Mouse (Mus musculus) intestine, embryonic 15.5 days (tissue): ENCODE results near the gene Dclre1c. TPM values are rescaled to one million over a fixed set of nuclear protein-coding genes. Genes with fewer than 3 reads are reported as not detected.
"Not testable (repeated sequence)": the region's sequence is repeated elsewhere in the genome, so short reads cannot be mapped to it uniquely, and the experiment has no call there.

Experiments used
- ATAC-seq: fragments of 200-750 bp; cut with Nextera tagmentation; 2 replicates; pipeline ENCODE4 v1.8.0; 2017; ENCODE audit warnings: moderate TSS enrichment, moderate library complexity
- H3K27ac ChIP-seq: fragments of 300-500 bp; sonication (generic); 2 replicates; pipeline ENCODE4 v1.5.1; 2015; ENCODE audit warnings: mild to moderate bottlenecking, inconsistent platforms
- H3K27me3 ChIP-seq: fragments of 300-500 bp; sonication (generic); replicated peaks from 2 replicates; pipeline ENCODE4 v1.6.1; 2015; ENCODE audit warnings: inconsistent platforms
- H3K36me3 ChIP-seq: fragments of 300-500 bp; sonication (generic); 2 replicates; pipeline ENCODE4 v1.6.1; 2015; ENCODE audit warnings: inconsistent platforms
- H3K4me1 ChIP-seq: fragments of 300-500 bp; sonication (generic); replicated peaks from 2 replicates; pipeline ENCODE4 v1.6.1; 2015; ENCODE audit warnings: inconsistent platforms
- H3K4me2 ChIP-seq: fragments of 300-500 bp; sonication (generic); replicated peaks from 2 replicates; pipeline ENCODE4 v1.6.1; 2015; ENCODE audit warnings: mild to moderate bottlenecking, inconsistent platforms
- H3K4me3 ChIP-seq: fragments of 300-500 bp; sonication (generic); replicated peaks from 2 replicates; pipeline ENCODE4 v1.5.1; 2015; ENCODE audit warnings: inconsistent platforms
- H3K9ac ChIP-seq: fragments of 300-500 bp; sonication (generic); 2 replicates; pipeline ENCODE4 v1.6.1; 2015; ENCODE audit warnings: inconsistent platforms
- H3K9me3 ChIP-seq: fragments of 300-500 bp; sonication (generic); 2 replicates; pipeline ENCODE4 v1.6.1; 2016; ENCODE audit warnings: inconsistent platforms
- whole genome bisulfite sequencing: fragments of 180-500 bp; shearing (Covaris S2); methylation state at CpG from one replicate; pipeline ENCODE4 v1.1.7; 2015; 5-methylcytosine and 5-hydroxymethylcytosine counted together
- polyA plus RNA-seq: library from polyadenylated mRNA; unstranded; fragments of >200 nt; fragmentation: Nextera tagmentation; extraction: Ambion mirVana; gene quantifications from 2 replicates; pipeline ENCODE4 v1.2.1, GENCODE M21; 2015

Dclre1c gene
- polyA plus RNA-seq = 6.2 and 6.3 TPM in 2 replicates

DNA sequence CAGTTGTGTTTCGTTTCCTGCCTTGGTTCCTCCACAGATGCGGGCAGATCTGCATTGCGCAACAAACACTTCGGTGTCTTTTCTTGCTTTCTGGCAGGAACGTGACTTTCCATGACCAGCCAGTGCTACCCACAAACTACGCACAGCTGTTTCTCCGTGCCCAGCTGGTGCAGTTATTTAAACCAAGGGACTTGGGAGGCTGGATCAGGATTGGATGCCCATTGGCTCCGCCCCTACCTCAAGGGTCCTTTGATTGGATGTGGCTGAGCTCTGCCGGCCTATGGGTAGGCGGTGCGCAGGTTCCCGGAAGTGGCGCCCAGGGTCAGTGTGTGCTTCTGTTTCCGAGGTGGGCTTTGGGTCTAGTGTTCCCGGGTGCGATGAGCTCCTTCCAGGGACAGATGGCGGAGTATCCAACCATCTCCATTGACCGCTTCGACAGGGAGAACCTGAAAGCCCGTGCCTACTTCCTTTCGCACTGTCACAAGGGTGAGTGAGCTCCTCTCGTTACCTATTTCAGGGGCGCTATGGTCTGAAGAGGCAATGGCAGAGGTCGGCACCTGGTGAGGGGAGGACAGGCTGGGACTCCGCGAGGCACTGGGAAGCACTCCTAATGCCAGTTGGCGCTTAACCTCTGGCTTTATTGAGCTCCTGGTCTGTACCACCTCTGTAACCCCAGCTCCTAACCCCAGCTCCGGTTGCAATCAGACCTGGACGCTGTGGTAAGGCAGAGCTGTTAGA is at the start of gene Dclre1c:
Gene Dclre1c (plus strand): TSS at position 291 of the 738 bp plus-strand sequence.
- no peaks in the 10 kb centered on the region for H3K27me3 ChIP-seq
- H3K27ac ChIP-seq = no peak within 1 kb of the TSS
- H3K4me2 ChIP-seq = peak within 1 kb of the TSS; percentile 90
- H3K4me3 ChIP-seq = peak within 1 kb of the TSS; percentile 68
- H3K9me3 ChIP-seq = no peaks in the 10 kb centered on the region
- under 1% methylated on average over 29 of the region's 29 CpGs for WGBS
- ATAC-seq = peak; percentile 99
- no peaks in the 10 kb centered on the region for H3K4me1 ChIP-seq
- H3K9ac ChIP-seq = peak within 1 kb of the TSS; percentile 65
- no peaks in the 10 kb centered on the region for H3K36me3 ChIP-seq

GRCm38 (mm10) chr2:3387105-3387860 is 36.6 kb upstream of the Dclre1c start:
- ATAC-seq = no peak
- Histone ChIP-seq H3K4me2 (no peak overlapping the region), H3K9me3 (no peaks in the 10 kb centered on the region), H3K27me3 (no peaks in the 10 kb centered on the region), H3K4me3 (no peak overlapping the region), H3K36me3 (no peaks in the 10 kb centered on the region), H3K27ac (no peak overlapping the region), H3K4me1 (no peaks in the 10 kb centered on the region), H3K9ac (no peak overlapping the region)
- 79% methylated on average over 6 of the region's 6 CpGs for WGBS

DNA sequence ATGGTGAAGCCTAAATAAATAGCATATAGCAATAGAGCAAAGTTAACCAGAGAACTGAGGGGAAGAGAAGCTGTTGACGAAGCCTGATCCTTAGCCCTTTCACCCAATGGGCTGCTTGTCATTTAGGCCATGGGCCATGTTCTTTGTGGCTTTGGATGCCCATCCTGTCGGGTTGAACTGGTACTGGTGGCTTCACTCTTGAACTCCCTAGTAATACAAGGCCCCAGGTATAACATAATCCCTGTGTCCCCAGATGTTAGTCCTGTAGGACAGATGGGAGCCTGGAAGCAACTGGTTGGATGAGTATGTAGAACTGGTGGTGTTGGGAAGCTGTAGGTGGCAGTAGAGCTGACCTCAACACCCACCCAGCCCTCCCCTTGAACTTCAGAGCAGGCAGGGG is 32.0 kb upstream of the Dclre1c start:
- no peak overlapping the region for H3K27ac ChIP-seq
- no peaks in the 10 kb centered on the region for H3K4me1 ChIP-seq
- ATAC-seq = no peak
- H3K9ac ChIP-seq = no peak overlapping the region
- H3K36me3 ChIP-seq = no peaks in the 10 kb centered on the region
- no peak overlapping the region for H3K4me3 ChIP-seq
- H3K4me2 ChIP-seq = no peak overlapping the region
- no peaks in the 10 kb centered on the region for H3K9me3 ChIP-seq
- H3K27me3 ChIP-seq = no peaks in the 10 kb centered on the region
- WGBS = 74% methylated on average over 2 of the region's 2 CpGs

GRCm38 (mm10) chr2:3397110-3397509 is 26.8 kb upstream of the Dclre1c start, which contains the start of gene Olah:
Gene Olah, minus strand, starts transcription at chr2:3397210.
- not testable (repeated sequence) for H3K36me3 ChIP-seq, H3K4me1 ChIP-seq, H3K27me3 ChIP-seq, H3K27ac ChIP-seq, H3K9ac ChIP-seq, H3K4me3 ChIP-seq, H3K9me3 ChIP-seq, ATAC-seq, H3K4me2 ChIP-seq
- 60% methylated on average over 10 of the region's 10 CpGs for WGBS

- no peak overlapping the region for H3K9ac ChIP-seq
- ATAC-seq = no peak
- 83% methylated on average over 4 of the region's 4 CpGs for WGBS
- no peaks in the 10 kb centered on the region for H3K9me3 ChIP-seq
- H3K27me3 ChIP-seq = no peaks in the 10 kb centered on the region
- H3K4me2 ChIP-seq = no peak overlapping the region
- H3K4me1 ChIP-seq = no peaks in the 10 kb centered on the region
- no peak overlapping the region for H3K4me3 ChIP-seq
- H3K36me3 ChIP-seq = no peaks in the 10 kb centered on the region
- no peak overlapping the region for H3K27ac ChIP-seq
Measured at GRCm38 (mm10) chr2:3405981-3406380, 17.9 kb upstream of the Dclre1c start.

GRCm38 (mm10) chr2:3407756-3408155 is 16.2 kb upstream of the Dclre1c start:
- ATAC-seq = no peak
- WGBS = 63% methylated on average over 7 of the region's 7 CpGs

GRCm38 (mm10) chr2:3414241-3414640 is 9.7 kb upstream of the Dclre1c start:
- Histone ChIP-seq H3K4me3 (no peak overlapping the region), H3K27me3 (no peaks in the 10 kb centered on the region), H3K9me3 (no peaks in the 10 kb centered on the region), H3K4me2 (no peak overlapping the region), H3K4me1 (no peaks in the 10 kb centered on the region), H3K36me3 (no peaks in the 10 kb centered on the region), H3K27ac (no peak overlapping the region), H3K9ac (no peak overlapping the region)
- no peak for ATAC-seq
- 45% methylated on average over 4 of the region's 4 CpGs for WGBS

More at GRCm38 (mm10) chr2:3407756-3408155, 16.2 kb upstream of the Dclre1c start:
- H3K4me2 ChIP-seq = no peak overlapping the region
- H3K36me3 ChIP-seq = no peaks in the 10 kb centered on the region
- H3K4me1 ChIP-seq = no peaks in the 10 kb centered on the region
- H3K9ac ChIP-seq = no peak overlapping the region
- H3K27me3 ChIP-seq = no peaks in the 10 kb centered on the region
- H3K9me3 ChIP-seq = no peaks in the 10 kb centered on the region
- no peak overlapping the region for H3K27ac ChIP-seq
- H3K4me3 ChIP-seq = no peak overlapping the region

GRCm38 (mm10) chr2:3415676-3416075 is 8.3 kb upstream of the Dclre1c start:
- Histone ChIP-seq H3K4me2 (no peak overlapping the region), H3K9me3 (no peaks in the 10 kb centered on the region), H3K4me1 (no peaks in the 10 kb centered on the region), H3K36me3 (no peaks in the 10 kb centered on the region), H3K9ac (no peak overlapping the region), H3K27ac (no peak overlapping the region), H3K27me3 (no peaks in the 10 kb centered on the region), H3K4me3 (no peak overlapping the region)
- 27% methylated on average over 1 of the region's 1 CpGs for WGBS
- ATAC-seq = no peak

DNA sequence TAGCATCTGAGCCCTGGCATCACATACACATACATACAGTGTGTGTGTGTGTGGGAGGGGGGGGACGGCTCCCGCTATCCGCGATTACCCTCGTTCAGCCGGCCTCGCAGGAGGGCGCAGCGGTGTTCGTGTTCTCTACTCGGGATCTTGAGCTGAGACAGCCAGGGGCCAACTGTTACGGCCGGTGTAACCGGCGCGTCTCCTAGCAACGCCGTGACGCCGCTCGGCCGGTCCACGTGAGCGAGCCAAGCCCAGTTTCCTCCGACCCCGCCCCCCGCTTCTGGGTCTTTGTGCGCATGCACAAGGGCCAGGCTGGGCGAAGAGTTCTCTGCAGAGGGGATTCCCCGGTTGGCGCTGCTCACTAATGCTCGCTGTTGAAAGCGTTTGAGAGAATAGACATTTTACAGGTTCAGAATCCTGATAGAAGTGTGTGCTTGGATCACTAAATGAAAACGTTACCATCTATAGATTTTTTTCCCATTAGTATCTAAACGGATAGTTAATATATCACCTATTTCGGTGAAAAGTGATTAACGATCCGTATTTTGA is 5.0 kb upstream of the Dclre1c start:
- peak; percentile 97 for ATAC-seq
- Histone ChIP-seq H3K9ac (0 out of 2 replicates have a peak overlapping the region, but pooled peaks have one; percentile 2), H3K36me3 (no peaks in the 10 kb centered on the region)

DNA sequence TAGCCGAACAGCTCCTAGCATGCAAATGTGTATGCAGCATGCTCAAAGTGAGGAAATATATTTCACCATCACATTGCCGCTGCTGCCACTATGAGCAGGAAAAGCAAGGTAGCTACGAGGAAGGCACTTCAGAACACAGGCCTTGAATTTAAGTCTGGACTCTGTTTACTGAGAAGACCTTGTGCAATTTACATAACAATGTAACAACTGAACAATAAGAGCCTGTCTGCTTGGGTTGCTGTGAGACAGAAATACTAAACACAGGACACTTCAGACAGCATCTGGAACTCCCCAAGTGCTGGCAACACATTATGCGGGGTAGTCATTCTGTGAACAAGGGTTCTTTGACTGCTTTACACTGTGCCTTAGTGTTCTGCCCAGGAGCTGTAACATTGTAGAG is 3.8 kb upstream of the Dclre1c start:
- Histone ChIP-seq H3K27me3 (no peaks in the 10 kb centered on the region), H3K9me3 (no peaks in the 10 kb centered on the region), H3K27ac (no peak overlapping the region), H3K4me2 (no peak overlapping the region), H3K4me1 (no peaks in the 10 kb centered on the region), H3K36me3 (no peaks in the 10 kb centered on the region), H3K4me3 (no peak overlapping the region), H3K9ac (no peak overlapping the region)
- no peak for ATAC-seq
- WGBS = 58% methylated on average over 4 of the region's 4 CpGs

More for the DNA sequence above, 5.0 kb upstream of the Dclre1c start:
- no peaks in the 10 kb centered on the region for H3K9me3 ChIP-seq
- under 1% methylated on average over 38 of the region's 38 CpGs for WGBS
- peak overlapping the region; percentile 47 for H3K4me3 ChIP-seq
- H3K27ac ChIP-seq = no peak overlapping the region
- H3K27me3 ChIP-seq = no peaks in the 10 kb centered on the region
- peak overlapping the region; percentile 71 for H3K4me2 ChIP-seq
- no peaks in the 10 kb centered on the region for H3K4me1 ChIP-seq

DNA sequence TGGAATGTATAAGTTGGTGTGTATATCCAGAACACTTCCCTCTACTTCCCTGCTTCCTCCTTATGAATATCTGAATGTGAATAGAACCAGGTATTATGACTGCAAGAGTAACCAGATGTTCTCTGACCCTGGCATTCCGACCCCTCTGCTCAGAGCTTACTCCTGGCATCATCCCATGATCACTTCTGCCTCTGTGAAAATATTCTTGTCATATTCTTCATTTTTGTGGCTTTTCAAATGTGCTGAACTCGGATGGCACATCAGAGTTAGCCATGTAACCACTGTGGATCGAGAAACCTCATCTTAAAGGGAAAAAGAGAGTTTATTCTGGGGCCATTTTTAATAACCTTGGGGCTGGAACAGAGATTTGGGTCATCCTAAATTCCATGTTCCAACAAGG is 1.4 kb upstream of the Dclre1c start, which contains the start of gene Meig1:
Gene Meig1 (minus strand): TSS at position 101 of the 400 bp plus-strand sequence.
- H3K9ac ChIP-seq = no peak within 1 kb of the TSS
- no peaks in the 10 kb centered on the region for H3K27me3 ChIP-seq
- H3K4me3 ChIP-seq = no peak within 1 kb of the TSS
- peak within 1 kb of the TSS; percentile 90 for H3K4me2 ChIP-seq
- H3K9me3 ChIP-seq = no peaks in the 10 kb centered on the region
- no peaks in the 10 kb centered on the region for H3K36me3 ChIP-seq
- no peak within 1 kb of the TSS for H3K27ac ChIP-seq
- no peaks in the 10 kb centered on the region for H3K4me1 ChIP-seq
- no peak for ATAC-seq
- 69% methylated on average over 3 of the region's 3 CpGs for WGBS

DNA sequence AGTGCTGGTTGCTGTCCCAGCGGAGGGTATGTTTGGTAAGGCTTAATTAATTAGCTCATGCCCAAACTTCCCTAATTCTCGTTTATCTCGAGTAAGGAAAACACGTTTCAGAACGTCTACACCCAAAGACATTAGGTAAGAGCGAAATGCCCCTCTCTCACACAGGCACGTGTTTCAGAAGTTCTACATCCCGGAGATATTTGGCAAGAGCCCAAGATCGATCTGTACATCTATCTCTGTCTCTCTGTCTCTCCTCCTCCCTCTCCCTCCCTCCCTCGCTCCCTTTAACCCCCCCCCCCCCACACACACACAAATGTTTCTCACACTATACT is 614 bp downstream of the Dclre1c start:
- no peak for ATAC-seq
- no peak overlapping the region for H3K27ac ChIP-seq
- no peaks in the 10 kb centered on the region for H3K36me3 ChIP-seq
- H3K4me2 ChIP-seq = peak overlapping the region; percentile 90
- H3K9ac ChIP-seq = peak overlapping the region; percentile 65
- peak overlapping the region; percentile 68 for H3K4me3 ChIP-seq
- H3K27me3 ChIP-seq = no peaks in the 10 kb centered on the region
- H3K4me1 ChIP-seq = no peaks in the 10 kb centered on the region
- no peaks in the 10 kb centered on the region for H3K9me3 ChIP-seq
- 2% methylated on average over 9 of the region's 10 CpGs for WGBS
